Mouse (Mus musculus) small intestine, adult 2 months (tissue): ENCODE measurements around the gene Picalm.

ENCODE experiments used
- CTCF ChIP-seq: fragments of 200-500 bp; IDR thresholded peaks from 2 replicates; pipeline ENCODE4 v1.5.1; 2012; ENCODE audit warnings: low read depth, mild to moderate bottlenecking, control low read depth, inconsistent platforms, low read length, moderate library complexity, mixed read lengths; ENCODE audit not compliant: insufficient replicate concordance, insufficient read length; ENCODE audit errors: extremely low read depth
- POLR2A ChIP-seq: fragments of 200-500 bp; IDR thresholded peaks from 2 replicates; pipeline ENCODE4 v1.6.1; 2012; ENCODE audit warnings: low read depth, mild to moderate bottlenecking, control low read depth, inconsistent platforms, low read length, moderate library complexity

GRCm38 (mm10) chr7:90140290-90140689, 10.3 kb downstream of the Picalm start:
- no peak for TF ChIP-seq CTCF
- no peak for TF ChIP-seq POLR2A
